Mouse (Mus musculus) forebrain, postnatal 0 days (tissue): ENCODE measurements around the gene Dph3. TPM values are rescaled to one million over a fixed set of nuclear protein-coding genes. Genes with fewer than 3 reads are reported as not detected.
A peak's percentile ranks its signal among the peaks of the same experiment; 100 is the strongest.

Experiments used
- ATAC-seq: fragments of 200-750 bp; cut with Nextera tagmentation; 2 replicates; pipeline ENCODE4 v1.8.0; 2017; ENCODE audit warnings: mild to moderate bottlenecking, moderate library complexity
- DNase-seq: peaks from one replicate; pipeline ENCODE4 v3.0.0-alpha.2; 2015
- H3K27ac ChIP-seq: fragments of 300-500 bp; sonication (generic); 2 replicates; pipeline ENCODE4 v1.5.1; 2014; ENCODE audit warnings: low read depth, mild to moderate bottlenecking, antibody characterized with exemption, low read length, moderate library complexity, mixed read lengths
- H3K27me3 ChIP-seq: fragments of 300-500 bp; sonication (generic); 2 replicates; pipeline ENCODE4 v1.6.1; 2014; ENCODE audit warnings: mild to moderate bottlenecking, low read length, mixed read lengths; ENCODE audit not compliant: insufficient read depth
- H3K36me3 ChIP-seq: fragments of 300-500 bp; sonication (generic); 2 replicates; pipeline ENCODE4 v1.6.1; 2014; ENCODE audit warnings: mild to moderate bottlenecking, moderate library complexity; ENCODE audit not compliant: insufficient read depth
- H3K4me1 ChIP-seq: fragments of 300-500 bp; sonication (generic); 2 replicates; pipeline ENCODE4 v1.6.1; 2014; ENCODE audit warnings: antibody characterized with exemption; ENCODE audit not compliant: insufficient read depth
- H3K4me2 ChIP-seq: fragments of 300-500 bp; sonication (generic); 2 replicates; pipeline ENCODE4 v1.6.1; 2014; ENCODE audit warnings: low read depth, mild to moderate bottlenecking, moderate library complexity
- H3K4me3 ChIP-seq: fragments of 300-500 bp; sonication (generic); 2 replicates; pipeline ENCODE4 v1.5.1; 2014; ENCODE audit warnings: low read depth, low read length, mixed read lengths
- H3K9ac ChIP-seq: fragments of 300-500 bp; sonication (generic); 2 replicates; pipeline ENCODE4 v1.6.1; 2014; ENCODE audit warnings: mild to moderate bottlenecking
- H3K9me3 ChIP-seq: fragments of 300-500 bp; sonication (generic); 2 replicates; pipeline ENCODE4 v1.6.1; 2016; ENCODE audit warnings: low read length
- CTCF ChIP-seq: sonication (generic); IDR thresholded peaks from 2 replicates; pipeline ENCODE4 v1.5.1; 2016; ENCODE audit warnings: antibody characterized with exemption, control low read depth, low read depth
- WGBS: fragments of 180-500 bp; shearing (Covaris S2); extraction: QIAGEN DNeasy Blood & Tissue Kit; methylation state at CpG from one replicate; pipeline ENCODE4 v1.1.7; 2014; 5-methylcytosine and 5-hydroxymethylcytosine counted together
- polyA plus RNA-seq: library from polyadenylated mRNA; unstranded; fragments of >200 nt; fragmentation: Nextera tagmentation; extraction: Ambion mirVana; gene quantifications from 2 replicates; pipeline ENCODE4 v1.2.1, GENCODE M21; 2015
- total RNA-seq: library from RNA; depleted of rRNA; stranded (reverse); fragments of >200 nt; gene quantifications from 2 replicates; pipeline ENCODE4 v1.2.3, GENCODE M21; 2014; rRNA removed

Dph3 gene
- total and polyA plus RNA-seq, 2 experiments from 2014 or later, result 54.7 to 68.0 TPM

DNA sequence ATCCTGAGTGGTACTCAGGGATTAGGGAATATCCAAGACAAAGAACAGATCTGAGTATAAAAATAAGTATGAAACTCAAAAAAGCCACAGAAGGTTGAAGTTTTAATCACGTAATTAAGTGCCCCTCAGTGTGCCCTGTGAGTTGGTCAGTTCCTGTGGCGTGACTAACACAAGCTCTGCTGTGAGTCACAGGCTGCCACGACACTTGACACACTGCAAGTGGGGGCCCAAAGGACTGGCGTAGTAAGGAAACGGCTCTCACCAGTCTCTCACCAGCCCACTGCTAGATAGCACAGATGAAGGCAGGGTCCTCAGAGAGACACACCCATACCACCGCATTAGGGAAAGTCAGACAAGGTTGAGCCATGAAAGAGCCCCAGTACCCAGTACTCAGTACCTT is 35.4 kb downstream of the Dph3 start:
- Histone ChIP-seq H3K9ac (no peak overlapping the region), H3K27me3 (no peaks in the 10 kb centered on the region), H3K9me3 (no peaks in the 10 kb centered on the region), H3K4me1 (no peaks in the 10 kb centered on the region), H3K4me3 (no peak overlapping the region), H3K36me3 (no peaks in the 10 kb centered on the region), H3K27ac (no peak overlapping the region), H3K4me2 (no peak overlapping the region)
- WGBS, result 86% methylated on average over 6 of the region's 6 CpGs
- DNase-seq, result no peak
- no peak for ATAC-seq
- TF ChIP-seq CTCF, result no peak

DNA sequence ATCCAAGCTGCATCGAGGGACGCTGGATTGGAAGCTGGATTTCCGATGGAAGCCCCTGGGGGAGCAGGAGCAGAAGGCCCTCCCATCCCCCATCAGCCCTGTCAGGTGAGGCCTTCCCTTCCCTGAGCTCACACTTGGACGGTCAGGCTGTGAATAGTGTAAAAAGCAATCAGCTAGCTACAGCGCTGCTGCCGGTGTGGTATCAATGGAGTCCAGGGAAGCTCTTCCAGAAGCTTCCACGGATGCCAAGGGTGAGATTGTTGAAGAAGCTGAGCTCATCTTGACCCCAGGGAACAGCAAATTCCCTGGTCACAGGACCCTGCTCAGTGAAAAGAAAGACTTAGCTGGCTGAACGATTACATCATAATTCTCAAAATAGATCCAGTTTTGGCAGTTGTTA is 39.2 kb downstream of the Dph3 start:
- WGBS, result 66% methylated on average over 8 of the region's 8 CpGs
- no peak overlapping the region for H3K27ac ChIP-seq
- H3K4me1 ChIP-seq, result no peaks in the 10 kb centered on the region
- TF ChIP-seq CTCF, result no peak
- H3K36me3 ChIP-seq, result no peaks in the 10 kb centered on the region
- H3K4me2 ChIP-seq, result no peak overlapping the region
- DNase-seq, result no peak
- no peak overlapping the region for H3K9ac ChIP-seq
- no peaks in the 10 kb centered on the region for H3K27me3 ChIP-seq
- ATAC-seq, result no peak
- H3K9me3 ChIP-seq, result no peaks in the 10 kb centered on the region
- H3K4me3 ChIP-seq, result no peak overlapping the region

DNA sequence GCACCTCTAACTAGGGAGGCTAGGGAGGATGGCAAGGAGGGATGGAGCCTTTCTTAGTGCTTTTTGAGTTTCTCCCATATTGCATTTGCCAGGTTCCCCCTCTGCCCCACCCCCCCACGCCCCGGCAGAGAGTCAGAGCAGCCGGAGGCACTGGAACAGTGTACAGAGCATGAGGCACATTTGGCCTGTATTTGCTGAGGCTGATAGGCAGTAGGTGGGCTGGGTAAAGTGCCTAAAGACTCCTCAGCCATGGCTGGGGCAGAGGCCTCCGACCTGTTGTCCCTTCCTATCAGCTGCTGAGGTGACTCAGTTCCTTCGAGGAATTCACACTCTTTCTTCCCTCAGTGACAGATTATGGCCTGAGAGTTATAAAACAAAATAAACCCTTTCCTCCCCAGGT is 43.4 kb downstream of the Dph3 start:
- H3K4me3 ChIP-seq, result no peak overlapping the region
- WGBS, result 76% methylated on average over 5 of the region's 5 CpGs
- no peak for DNase-seq
- H3K9ac ChIP-seq, result no peak overlapping the region
- no peak for ATAC-seq
- H3K27ac ChIP-seq, result no peak overlapping the region
- no peak overlapping the region for H3K4me2 ChIP-seq
- H3K4me1 ChIP-seq, result no peaks in the 10 kb centered on the region
- no peak for TF ChIP-seq CTCF
- no peaks in the 10 kb centered on the region for H3K27me3 ChIP-seq
- H3K9me3 ChIP-seq, result no peaks in the 10 kb centered on the region
- no peaks in the 10 kb centered on the region for H3K36me3 ChIP-seq

DNA sequence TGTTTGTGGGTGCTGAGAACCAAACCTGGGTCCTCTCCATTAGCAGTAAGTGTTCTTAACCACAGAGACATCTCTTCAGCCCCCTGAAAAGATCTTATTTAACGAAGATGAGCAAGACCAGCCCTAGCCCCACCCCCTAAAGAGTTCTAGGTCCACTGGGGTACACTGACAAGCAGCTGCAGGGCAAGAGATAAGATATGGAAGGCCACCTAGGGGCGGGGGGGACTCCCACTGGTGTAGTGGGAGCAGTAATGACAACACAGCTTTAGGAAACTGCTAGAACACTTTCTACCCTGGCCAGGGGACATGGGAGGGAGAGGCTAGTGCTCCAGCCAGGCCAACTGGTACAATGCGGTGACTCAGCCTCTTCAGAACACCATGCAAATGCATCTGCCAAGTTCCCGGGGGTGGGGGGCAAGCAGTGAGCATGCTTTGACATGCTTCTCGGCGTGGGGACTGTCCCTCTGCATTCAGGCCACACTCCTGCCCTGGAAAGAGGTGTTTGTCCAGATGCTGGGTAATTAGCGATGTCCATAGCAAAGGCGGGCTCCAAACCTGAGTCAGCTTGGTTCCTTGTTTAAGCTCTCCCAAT is 47.8 kb downstream of the Dph3 start:
- no peak overlapping the region for H3K4me2 ChIP-seq
- no peak for DNase-seq
- no peak overlapping the region for H3K27ac ChIP-seq

DNA sequence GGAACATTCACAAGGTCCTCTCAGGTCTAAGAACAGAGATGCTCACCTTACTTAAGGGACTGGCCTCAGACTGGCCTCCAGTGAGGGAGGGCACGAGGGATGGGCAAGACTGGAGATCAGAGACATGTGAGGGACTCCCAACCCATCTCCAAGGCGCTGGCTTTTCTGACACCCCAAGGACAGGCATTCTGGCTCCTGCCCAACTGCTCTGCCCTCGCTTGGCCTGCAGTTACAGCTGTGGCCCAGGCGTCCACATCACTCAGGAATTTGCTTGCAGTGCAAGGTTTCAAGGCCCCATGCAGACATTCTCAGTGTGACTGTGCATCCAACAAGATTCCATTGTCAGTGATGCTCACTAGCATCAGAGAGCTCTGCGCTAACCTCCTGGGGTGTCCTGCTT is 49.0 kb downstream of the Dph3 start:
- ATAC-seq (no peak), DNase-seq (no peak)
- 77% methylated on average over 5 of the region's 5 CpGs for WGBS
- H3K4me1 ChIP-seq, result no peaks in the 10 kb centered on the region
- no peak overlapping the region for H3K27ac ChIP-seq
- no peak overlapping the region for H3K4me3 ChIP-seq
- no peak overlapping the region for H3K9ac ChIP-seq
- H3K9me3 ChIP-seq, result no peaks in the 10 kb centered on the region
- no peaks in the 10 kb centered on the region for H3K27me3 ChIP-seq
- H3K36me3 ChIP-seq, result no peaks in the 10 kb centered on the region
- no peak overlapping the region for H3K4me2 ChIP-seq
- no peak for TF ChIP-seq CTCF

More for the DNA sequence above, 47.8 kb downstream of the Dph3 start:
- no peak overlapping the region for H3K4me3 ChIP-seq
- no peak overlapping the region for H3K9ac ChIP-seq
- ATAC-seq, result no peak
- TF ChIP-seq CTCF, result no peak
- no peaks in the 10 kb centered on the region for H3K4me1 ChIP-seq
- no peaks in the 10 kb centered on the region for H3K9me3 ChIP-seq
- no peaks in the 10 kb centered on the region for H3K27me3 ChIP-seq
- H3K36me3 ChIP-seq, result no peaks in the 10 kb centered on the region
- 80% methylated on average over 8 of the region's 8 CpGs for WGBS

DNA sequence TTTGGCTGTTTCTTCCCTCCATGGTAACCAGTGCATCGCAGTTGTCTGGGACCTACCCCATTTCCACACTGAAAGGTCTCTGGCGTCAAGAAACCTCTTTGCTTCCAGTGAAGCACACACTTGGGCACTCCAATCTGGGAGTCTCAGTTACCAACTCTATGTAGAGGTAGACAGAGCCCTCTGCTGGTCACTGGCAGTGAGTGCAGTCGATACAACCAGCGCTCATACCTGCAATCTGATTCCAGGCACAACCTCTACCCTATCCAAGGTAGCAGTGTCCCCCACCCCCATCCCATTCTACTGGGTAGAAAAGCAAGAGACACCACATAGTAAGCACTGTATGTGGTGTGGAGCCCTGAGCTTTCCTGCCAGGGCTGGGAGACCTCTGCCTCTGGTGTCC is 53.0 kb downstream of the Dph3 start:
- DNase-seq, result peak; percentile 89
- Histone ChIP-seq H3K4me1 (peaks cover 8% of the 10 kb centered on the region), H3K9me3 (no peaks in the 10 kb centered on the region), H3K27me3 (no peaks in the 10 kb centered on the region), H3K9ac (no peak overlapping the region), H3K27ac (no peak overlapping the region), H3K36me3 (no peaks in the 10 kb centered on the region), H3K4me3 (no peak overlapping the region), H3K4me2 (no peak overlapping the region)
- peak; percentile 95 for TF ChIP-seq CTCF
- 4% methylated on average over 4 of the region's 4 CpGs for WGBS
- ATAC-seq, result peak; percentile 61

Other genes starting within 250 kb of the Dph3 start
- 0.92 and 1.8 TPM in 2 replicates for gene Galnt15, start 56.7 kb downstream of the Dph3 start, total RNA-seq
- 0.48 and 0.54 TPM in 2 replicates for gene Galnt15, start 56.7 kb downstream of the Dph3 start, polyA plus RNA-seq
- gene Oxnad1, start 355 bp downstream of the Dph3 start, total RNA-seq, result 26.2 and 36.5 TPM in 2 replicates
- 16.9 and 22.4 TPM in 2 replicates for gene Oxnad1, start 355 bp downstream of the Dph3 start, polyA plus RNA-seq
- not detected in 2 replicates for gene Msmb, start 56.3 kb upstream of the Dph3 start, total RNA-seq
- not detected in 2 replicates for gene Msmb, start 56.3 kb upstream of the Dph3 start, polyA plus RNA-seq
- gene Ncoa4, start 74.1 kb upstream of the Dph3 start, total RNA-seq, result 143 and 153 TPM in 2 replicates
- gene Ncoa4, start 74.1 kb upstream of the Dph3 start, polyA plus RNA-seq, result 77.9 and 83.8 TPM in 2 replicates
- gene Timm23, start 116.2 kb upstream of the Dph3 start, total RNA-seq, result 123 and 160 TPM in 2 replicates
- 253 and 292 TPM in 2 replicates for gene Timm23, start 116.2 kb upstream of the Dph3 start, polyA plus RNA-seq
- 46.9 and 56.0 TPM in 2 replicates for gene Parg, start 116.2 kb upstream of the Dph3 start, total RNA-seq
- 27.8 and 28.9 TPM in 2 replicates for gene Parg, start 116.2 kb upstream of the Dph3 start, polyA plus RNA-seq
- gene Ogdhl, start 236.3 kb upstream of the Dph3 start, total RNA-seq, result 23.2 and 32.0 TPM in 2 replicates
- gene Ogdhl, start 236.3 kb upstream of the Dph3 start, polyA plus RNA-seq, result 17.5 and 23.3 TPM in 2 replicates